Mouse (Mus musculus) heart, postnatal 25 days (tissue): ENCODE results near the gene Pik3r3. TPM values are rescaled to one million over a fixed set of nuclear protein-coding genes. Genes with fewer than 3 reads are reported as not detected.
"Not testable (repeated sequence)": the region's sequence is repeated elsewhere in the genome, so short reads cannot be mapped to it uniquely, and the experiment has no call there.

Experiments used
- DNase-seq: peaks from one replicate; pipeline ENCODE4 v3.0.0; 2022; ENCODE audit warnings: low spot score
- intact Hi-C: fragments of 180-260 bp; cut with DNase I; formaldehyde crosslinking; loops from one replicate; pipeline ENCODE4 v1.15.1; 2025
- total RNA-seq, 2 experiments: library from RNA; stranded (reverse); gene quantifications; 2 replicates each; pipeline ENCODE4 v1.2.3; 2021

The Pik3r3 gene
- total RNA-seq, 2 experiments from 2014 or later: 12.9 to 13.1 TPM

GRCm38 (mm10) chr4:116217046-116217445, 4.4 kb upstream of the Pik3r3 start:
- intact Hi-C loops: no loop called here
- DNase-seq: no peak

DNA sequence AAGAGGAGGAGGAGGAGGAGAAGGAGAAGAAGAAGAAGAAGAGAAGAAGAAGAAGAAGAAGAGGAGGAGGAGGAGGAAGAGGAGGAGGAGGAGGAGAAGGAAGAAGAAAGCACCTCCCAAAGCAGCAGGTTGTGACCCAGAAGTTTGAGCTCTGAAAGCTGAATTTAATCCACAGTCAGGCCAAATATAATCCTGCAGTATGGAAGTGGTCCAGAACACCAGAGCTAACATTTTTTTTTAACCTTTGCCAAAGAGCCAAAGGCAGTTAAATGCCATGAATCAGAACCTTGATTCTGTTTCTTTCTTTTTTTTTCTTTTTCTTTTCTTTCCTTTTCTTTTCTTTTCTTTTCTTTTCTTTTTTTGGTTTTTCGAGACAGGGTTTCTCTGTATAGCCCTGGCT, 3.8 kb upstream of the Pik3r3 start:
- DNase-seq, intact Hi-C loops: not testable (repeated sequence)

GRCm38 (mm10) chr4:116219056-116219455, 2.4 kb upstream of the Pik3r3 start:
- intact Hi-C loops: no loop called here
- no peak for DNase-seq

DNA sequence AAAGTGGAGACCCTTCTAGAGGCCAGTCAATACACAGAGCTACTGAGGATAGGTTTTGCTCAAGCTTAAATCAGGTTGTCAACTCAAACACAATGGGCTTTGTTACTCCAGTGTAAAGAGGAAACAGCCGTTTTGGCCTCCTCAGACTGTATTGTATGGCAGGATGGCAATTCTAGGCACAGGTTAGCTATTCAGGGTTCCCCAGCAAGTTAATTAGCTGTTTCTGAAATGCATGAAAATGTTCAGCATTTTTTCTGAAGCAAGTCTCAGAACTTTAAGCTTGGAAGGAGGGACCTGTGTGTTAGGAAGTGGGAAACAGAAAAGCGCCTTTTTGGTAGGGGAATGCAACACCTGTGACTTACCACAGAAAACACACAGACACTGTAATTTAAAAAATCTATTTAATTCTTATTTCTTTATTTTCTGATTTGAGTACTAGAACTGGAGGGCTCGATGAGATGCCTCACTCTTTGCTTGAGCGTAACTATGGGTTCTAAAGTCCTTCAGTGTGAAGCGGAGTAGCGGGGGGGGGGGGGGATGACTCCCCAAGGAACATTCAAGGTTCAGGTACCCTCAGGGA, 1.3 kb upstream of the Pik3r3 start:
- intact Hi-C loops: loop anchor here (2.0 kb wide), 1 partner anchor 43 kb away; no protein-coding TSS in a partner anchor

DNA sequence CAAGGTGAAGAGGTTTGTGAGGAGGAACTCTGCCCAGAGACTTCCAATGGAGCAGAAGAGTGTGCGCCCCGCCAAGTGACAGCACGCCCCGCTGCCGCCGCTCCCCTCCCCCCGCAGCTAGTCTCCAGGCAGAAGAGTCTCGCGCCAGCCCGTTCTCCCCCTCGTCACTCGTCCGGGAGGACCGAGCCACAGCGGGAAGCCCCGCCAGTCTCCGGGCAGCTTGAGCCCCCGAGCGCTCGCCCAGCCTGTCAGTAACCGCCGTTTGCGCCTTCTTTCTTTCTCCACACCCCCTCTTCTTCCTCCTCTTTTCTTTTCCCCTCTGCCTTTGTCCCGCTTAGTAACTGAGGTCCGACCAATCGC, 658 bp upstream of the Pik3r3 start:
- DNase-seq: no peak
- intact Hi-C loops: loop anchor here (2.0 kb wide), 1 partner anchor 44 kb away; no protein-coding TSS in a partner anchor

More for the DNA sequence above, 1.3 kb upstream of the Pik3r3 start:
- no peak for DNase-seq

- intact Hi-C loops: loop anchor here (2.0 kb wide), 1 partner anchor 45 kb away; no protein-coding TSS in a partner anchor
- no peak for DNase-seq
These were observed 801 bp downstream of the Pik3r3 start for GRCm38 (mm10) chr4:116221996-116222842.

DNA sequence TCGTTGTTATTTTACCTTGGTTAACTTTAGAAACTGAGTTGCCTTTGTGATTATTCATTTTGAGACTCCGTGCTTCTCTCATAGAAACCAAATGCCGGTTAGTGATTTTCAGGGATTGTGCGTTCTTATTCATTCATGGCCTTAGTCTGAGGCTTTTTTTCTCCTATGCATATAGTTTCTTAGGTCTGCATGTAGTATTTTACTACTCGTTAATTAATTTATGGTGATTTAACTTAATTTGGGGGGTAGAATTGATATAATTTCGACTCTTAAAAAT, 1.4 kb downstream of the Pik3r3 start:
- DNase-seq: no peak
- intact Hi-C loops: no loop called here

DNA sequence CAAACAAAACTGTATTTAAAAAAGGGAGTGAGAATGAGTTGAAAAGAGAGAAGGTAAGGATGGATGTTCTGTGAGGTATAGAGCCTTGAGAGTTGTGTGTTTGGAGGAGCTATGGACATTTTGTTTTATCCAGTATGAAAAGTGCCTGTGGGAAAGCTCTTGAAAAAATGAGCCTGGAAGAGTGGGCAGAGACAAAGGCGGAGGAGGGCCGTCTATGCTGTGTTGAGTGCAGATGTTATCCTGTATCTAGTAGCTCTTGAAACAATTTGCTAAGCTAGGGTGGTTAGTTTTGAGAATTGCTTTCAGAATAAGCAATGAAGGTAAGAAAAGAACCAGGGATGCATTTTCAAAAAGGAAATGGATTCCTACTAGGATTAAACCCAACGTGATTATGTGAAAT, 22.0 kb downstream of the Pik3r3 start:
- DNase-seq: no peak
- intact Hi-C loops: no loop called here

- DNase-seq: no peak
- intact Hi-C loops: no loop called here
These were observed 22.8 kb downstream of the Pik3r3 start for GRCm38 (mm10) chr4:116244240-116244639.

- intact Hi-C loops: loop anchor here (5.0 kb wide), 1 partner anchor 79 kb away; the partner anchor contains the start of gene Tspan1
- DNase-seq: not testable (repeated sequence)
These were observed 24.5 kb downstream of the Pik3r3 start for GRCm38 (mm10) chr4:116245926-116246325.

GRCm38 (mm10) chr4:116249986-116250385, 28.6 kb downstream of the Pik3r3 start:
- DNase-seq: no peak
- intact Hi-C loops: loop anchor here (5.0 kb wide), 1 partner anchor 83 kb away; the partner anchor contains the start of gene Tspan1

- DNase-seq: no peak
- intact Hi-C loops: no loop called here
These were observed 46.8 kb downstream of the Pik3r3 start for GRCm38 (mm10) chr4:116268220-116268619.

DNA sequence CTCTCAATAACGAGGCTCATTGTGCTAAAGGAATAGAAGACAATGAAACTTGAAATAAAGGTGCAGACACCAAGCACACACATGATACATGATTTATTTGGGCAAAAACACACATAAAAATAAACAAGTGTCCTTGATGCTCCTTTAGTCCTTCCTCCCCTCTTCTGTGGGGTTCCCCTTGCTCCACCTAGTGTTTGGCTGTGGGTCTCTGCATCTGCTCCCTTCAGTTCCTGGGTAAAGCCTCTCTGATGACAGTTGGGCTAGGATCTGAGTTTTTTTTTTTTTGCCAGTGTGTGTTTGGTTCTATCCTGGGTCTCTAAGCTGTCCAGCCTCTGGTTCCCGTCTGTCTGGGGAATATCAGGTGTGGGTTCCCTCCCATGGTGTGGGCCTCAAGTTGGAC, 60.8 kb downstream of the Pik3r3 start:
- intact Hi-C loops: loop anchor here (2.0 kb wide), 1 partner anchor 115 kb away; the partner anchor contains the start of gene Tspan1
- no peak for DNase-seq

DNA sequence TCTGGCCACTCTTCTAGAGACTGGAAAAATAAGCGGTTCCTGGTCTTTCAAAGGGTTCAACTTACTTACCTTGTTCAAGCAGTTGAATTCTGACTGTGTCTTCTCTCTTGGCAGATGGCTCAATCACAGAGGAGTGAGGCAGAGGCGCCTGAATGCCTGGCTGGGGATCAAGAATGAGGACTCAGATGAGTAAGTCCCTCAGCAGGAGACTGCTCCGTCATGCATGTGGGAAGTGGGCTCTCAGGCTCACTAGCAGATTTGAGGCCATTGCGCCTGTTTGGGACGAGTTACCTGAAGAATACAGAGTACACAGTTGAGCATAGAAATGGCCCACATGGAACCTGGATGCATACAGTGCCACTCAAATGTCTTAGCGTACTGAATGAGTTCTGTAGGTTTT, 70.1 kb downstream of the Pik3r3 start:
- intact Hi-C loops: no loop called here
- no peak for DNase-seq

- intact Hi-C loops: no loop called here
- no peak for DNase-seq
These were observed 71.9 kb downstream of the Pik3r3 start for GRCm38 (mm10) chr4:116293296-116293695.

- intact Hi-C loops: no loop called here
- DNase-seq: no peak
These were observed 79.5 kb downstream of the Pik3r3 start for GRCm38 (mm10) chr4:116300878-116301355.

- intact Hi-C loops: no loop called here
- no peak for DNase-seq
These were observed 83.1 kb downstream of the Pik3r3 start for GRCm38 (mm10) chr4:116304551-116304950.

DNA sequence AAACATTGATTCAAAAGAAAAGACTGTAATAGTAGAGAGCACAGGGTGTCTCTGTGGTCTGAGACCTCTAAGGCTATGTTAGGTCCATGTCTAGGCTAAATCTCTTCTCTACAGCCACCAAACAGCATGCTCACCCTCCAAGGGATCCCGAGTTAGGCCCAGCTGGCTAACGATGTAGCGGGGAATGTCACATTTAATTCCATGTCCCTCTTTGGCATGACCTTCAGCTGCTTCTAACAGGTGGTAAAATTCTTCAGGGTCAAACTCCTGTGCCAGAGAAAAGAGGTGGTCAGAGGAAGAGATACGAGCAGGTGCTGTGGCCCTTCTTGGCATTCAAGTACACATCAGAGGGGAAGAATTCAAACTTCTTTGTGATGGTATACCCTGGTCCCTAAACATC, 96.2 kb downstream of the Pik3r3 start:
- intact Hi-C loops: no loop called here
- DNase-seq: no peak

DNA sequence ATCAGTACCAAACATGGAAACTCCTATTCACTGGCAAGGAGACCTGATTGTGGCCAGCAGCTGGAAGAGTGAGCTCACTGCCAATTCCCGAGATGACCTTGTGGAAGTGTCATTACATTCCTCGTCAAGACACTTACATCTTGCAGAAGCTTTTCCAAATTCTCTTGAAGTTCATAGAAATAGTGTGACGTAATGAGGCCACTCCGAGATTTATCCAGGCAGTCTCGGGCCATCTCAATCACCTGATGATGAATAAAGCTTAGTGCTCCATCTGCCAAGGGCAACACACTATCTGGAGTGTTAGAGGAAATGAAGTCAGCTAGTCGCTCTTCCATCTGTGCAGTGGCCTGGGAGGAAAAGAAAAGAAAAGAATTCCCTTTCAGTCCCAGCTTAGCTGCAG, 100.7 kb downstream of the Pik3r3 start:
- peak; percentile 21 for DNase-seq
- intact Hi-C loops: loop anchor here (5.0 kb wide), 1 partner anchor 155 kb away; the partner anchor contains the start of gene Tspan1

- intact Hi-C loops: no loop called here
- no peak for DNase-seq
These were observed 107.8 kb downstream of the Pik3r3 start for GRCm38 (mm10) chr4:116329256-116329655.

DNA sequence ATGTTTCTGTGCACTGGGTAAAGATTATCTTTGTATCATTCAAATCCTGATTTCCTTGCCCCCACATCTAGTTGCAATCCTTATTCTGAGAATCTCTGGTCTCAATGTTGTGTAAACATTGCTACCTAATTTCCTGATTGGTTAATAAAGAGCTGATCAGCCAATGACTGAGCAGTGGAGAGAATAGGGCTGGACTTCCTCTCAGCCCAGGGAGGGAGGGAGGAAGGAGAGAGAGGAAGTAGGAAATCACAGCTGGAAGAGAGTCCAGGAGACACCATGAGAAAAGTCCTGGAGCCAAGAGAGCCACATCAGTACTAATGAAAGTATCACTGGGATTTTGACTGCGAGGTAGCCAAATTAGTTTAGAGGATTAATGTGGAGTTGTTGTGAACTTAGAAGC, 114.9 kb downstream of the Pik3r3 start:
- intact Hi-C loops: no loop called here

More for the DNA sequence above, 114.9 kb downstream of the Pik3r3 start:
- DNase-seq: no peak
